Mouse (Mus musculus) embryo, embryonic 11.5 days (tissue): ENCODE measurements around the gene Pnpla8.
"Not testable (repeated sequence)": the region's sequence is repeated elsewhere in the genome, so short reads cannot be mapped to it uniquely, and the experiment has no call there.

Experiments
- DNase-seq: peaks from one replicate; pipeline ENCODE4 v3.0.0-alpha.2; 2012; ENCODE audit warnings: low read depth, low spot score

Pnpla8 gene

GRCm38 (mm10) chr12:44269311-44269831 lies 48.2 kb downstream of the Pnpla8 start:
- DNase-seq, result peak; percentile 70

GRCm38 (mm10) chr12:44274125-44274835 lies 53.1 kb downstream of the Pnpla8 start:
- DNase-seq, result no peak

GRCm38 (mm10) chr12:44280147-44280546 lies 59.0 kb downstream of the Pnpla8 start:
- not testable (repeated sequence) for DNase-seq

- DNase-seq, result no peak
Measured at GRCm38 (mm10) chr12:44281534-44281933, 60.4 kb downstream of the Pnpla8 start.

- DNase-seq, result no peak
Measured at GRCm38 (mm10) chr12:44283378-44283777, 62.2 kb downstream of the Pnpla8 start.

GRCm38 (mm10) chr12:44286992-44287391 lies 65.8 kb downstream of the Pnpla8 start:
- no peak for DNase-seq

- peak; percentile 56 for DNase-seq
Measured at GRCm38 (mm10) chr12:44292281-44292680, 71.1 kb downstream of the Pnpla8 start.

GRCm38 (mm10) chr12:44300793-44301192 lies 79.6 kb downstream of the Pnpla8 start:
- DNase-seq, result no peak

GRCm38 (mm10) chr12:44304012-44304411 lies 82.8 kb downstream of the Pnpla8 start:
- no peak for DNase-seq

GRCm38 (mm10) chr12:44304869-44305268 lies 83.7 kb downstream of the Pnpla8 start:
- no peak for DNase-seq

GRCm38 (mm10) chr12:44308221-44308620 lies 87.1 kb downstream of the Pnpla8 start:
- no peak for DNase-seq

GRCm38 (mm10) chr12:44315212-44315611 lies 94.0 kb downstream of the Pnpla8 start:
- DNase-seq, result no peak

- no peak for DNase-seq
Measured at GRCm38 (mm10) chr12:44325091-44325490, 103.9 kb downstream of the Pnpla8 start.

- no peak for DNase-seq
Measured at GRCm38 (mm10) chr12:44327452-44327851, 106.3 kb downstream of the Pnpla8 start.

GRCm38 (mm10) chr12:44328381-44329315 lies 107.5 kb downstream of the Pnpla8 start, which contains the start of gene Nrcam:
Gene Nrcam (plus strand): TSS chr12:44328885.
- DNase-seq, result peak; percentile 41

- DNase-seq, result peak; percentile 17
Measured at GRCm38 (mm10) chr12:44329316-44330215, 108.4 kb downstream of the Pnpla8 start.

- DNase-seq, result no peak
Measured at GRCm38 (mm10) chr12:44330216-44330719, 109.1 kb downstream of the Pnpla8 start.

GRCm38 (mm10) chr12:44337136-44337640 lies 116.0 kb downstream of the Pnpla8 start:
- no peak for DNase-seq

GRCm38 (mm10) chr12:44338195-44338622 lies 117.0 kb downstream of the Pnpla8 start:
- no peak for DNase-seq

- DNase-seq, result no peak
Measured at GRCm38 (mm10) chr12:44344075-44344474, 122.9 kb downstream of the Pnpla8 start.

- no peak for DNase-seq
Measured at GRCm38 (mm10) chr12:44345251-44345650, 124.1 kb downstream of the Pnpla8 start.
